Mouse (Mus musculus): ENCODE measurements around the gene 1190002N15Rik. TPM values are rescaled to one million over a fixed set of nuclear protein-coding genes. Genes with fewer than 3 reads are reported as not detected.
A peak's percentile ranks its signal among the peaks of the same experiment; 100 is the strongest.

Gene 1190002N15Rik
- polyA plus RNA-seq, 1 experiment from 2014 or later, result 7.7 TPM

DNA sequence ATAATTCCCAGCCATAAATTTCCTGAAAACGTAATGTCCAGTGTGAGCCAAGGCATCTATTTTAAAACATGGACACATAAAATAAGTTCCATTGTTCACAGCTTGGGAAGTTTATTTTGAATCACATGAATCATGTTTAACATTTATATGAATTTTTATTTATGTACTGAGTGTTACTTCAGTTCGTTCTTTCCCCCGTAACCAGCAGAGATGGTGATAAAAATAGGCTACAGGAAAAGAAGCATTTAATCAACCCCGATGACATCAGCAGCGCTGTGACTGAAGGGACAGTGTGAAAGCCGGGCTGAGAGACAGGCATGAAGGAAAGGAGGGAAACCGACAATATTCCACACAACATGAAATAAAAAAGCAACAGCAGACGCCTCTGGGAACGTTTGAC, 46.4 kb downstream of the 1190002N15Rik start:
- Histone ChIP-seq H3K4me1 (replicated peaks; ENCODE audit: control insufficient read depth, insufficient read depth, low read length) (peaks cover 3% of the 10 kb centered on the region; the same call in 1 of the 2 replicates), H3K4me3 (ENCODE audit: low read length) (no peak overlapping the region), H3K9me3 (ENCODE audit: control insufficient read depth, low read length) (no peaks in the 10 kb centered on the region), H3K27ac (ENCODE audit: low read length) (no peak overlapping the region), H3K36me3 (ENCODE audit: control insufficient read depth, insufficient read depth, low read length) (no peaks in the 10 kb centered on the region), H3K9ac (ENCODE audit: low read length) (no peak overlapping the region), H3K27me3 (ENCODE audit: control insufficient read depth, insufficient read depth, low read depth, low read length) (no peaks in the 10 kb centered on the region), H3K4me2 (ENCODE audit: low read depth, low read length) (no peak overlapping the region; the same call in 1 of the 2 replicates)
- ATAC-seq (ENCODE audit: low read depth), result peak; percentile 49; the same call in 1 of the 2 replicates
- WGBS, result 32% methylated on average over 9 of the region's 9 CpGs

DNA sequence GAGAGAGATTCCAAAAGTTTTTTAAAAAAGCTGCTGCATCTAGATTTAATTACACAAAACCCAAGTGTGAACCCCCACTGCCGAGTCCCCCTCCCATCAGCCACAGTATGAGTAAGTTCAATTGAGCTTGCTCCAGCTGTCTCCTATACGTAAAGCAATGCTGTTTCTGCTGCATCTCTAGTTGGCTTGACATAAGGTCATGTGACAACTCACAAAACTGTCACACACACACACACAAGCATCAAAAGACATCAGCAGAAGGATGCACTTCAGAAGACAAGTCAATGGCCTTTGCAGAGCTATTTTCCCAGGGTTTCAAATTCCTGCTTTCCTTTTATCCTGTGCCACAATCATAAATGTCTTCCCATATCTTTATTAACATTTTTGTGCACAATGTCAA, 49.9 kb downstream of the 1190002N15Rik start:
- Histone ChIP-seq H3K9me3 (ENCODE audit: control insufficient read depth, low read length) (no peaks in the 10 kb centered on the region), H3K27me3 (ENCODE audit: control insufficient read depth, insufficient read depth, low read depth, low read length) (no peaks in the 10 kb centered on the region), H3K27ac (ENCODE audit: low read length) (no peak overlapping the region), H3K4me2 (ENCODE audit: low read depth, low read length) (no peak overlapping the region), H3K4me3 (ENCODE audit: low read length) (no peak overlapping the region), H3K9ac (ENCODE audit: low read length) (no peak overlapping the region), H3K4me1 (replicated peaks; ENCODE audit: control insufficient read depth, insufficient read depth, low read length) (peaks cover 8% of the 10 kb centered on the region), H3K36me3 (ENCODE audit: control insufficient read depth, insufficient read depth, low read length) (no peaks in the 10 kb centered on the region)
- ATAC-seq (ENCODE audit: low read depth), result peak; percentile 34; the same call in 1 of the 2 replicates
- 56% methylated on average over 2 of the region's 2 CpGs for WGBS

- peak; percentile 70 for ATAC-seq (ENCODE audit: low read depth)
- 21% methylated on average over 6 of the region's 6 CpGs for WGBS
Observed at GRCm38 (mm10) chr9:94483291-94483879, 54.5 kb downstream of the 1190002N15Rik start.

DNA sequence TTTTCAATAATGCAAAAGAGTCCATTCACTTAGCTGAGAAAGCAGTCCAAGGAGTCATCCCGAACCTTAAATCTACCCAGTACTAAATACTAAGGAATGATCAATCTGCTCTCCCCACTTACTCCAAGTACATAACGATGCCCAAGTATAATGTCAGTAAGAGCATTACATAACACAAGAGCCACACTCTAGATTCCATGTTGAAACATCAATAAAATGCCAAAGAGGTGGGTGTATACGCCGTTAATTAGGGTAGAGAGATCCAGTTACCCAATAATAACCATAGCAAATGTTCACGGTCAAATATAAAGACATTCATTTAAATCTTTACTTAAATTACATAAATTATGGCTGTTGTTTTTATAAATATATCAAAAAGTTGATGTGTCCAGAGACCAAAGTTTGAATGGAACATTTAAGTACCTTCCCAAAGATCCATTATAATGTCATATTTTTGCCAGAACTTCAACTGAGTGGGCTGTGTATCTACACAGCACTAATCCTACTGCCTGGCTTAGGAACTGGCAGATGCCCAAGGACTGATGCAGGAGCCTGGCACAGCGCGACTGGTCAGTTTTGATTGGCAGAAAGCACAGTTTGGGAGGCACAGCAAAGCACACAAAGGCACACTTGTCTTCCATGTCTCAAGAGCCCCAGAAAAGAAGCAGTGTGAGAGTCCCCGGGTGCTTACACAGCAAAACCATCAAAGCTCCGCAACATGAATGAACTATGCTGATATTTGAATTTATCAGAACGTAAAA, 55.5 kb downstream of the 1190002N15Rik start:
- no peaks in the 10 kb centered on the region for H3K36me3 ChIP-seq (ENCODE audit: control insufficient read depth, insufficient read depth, low read length)
- H3K9me3 ChIP-seq (ENCODE audit: control insufficient read depth, low read length), result no peaks in the 10 kb centered on the region
- H3K27me3 ChIP-seq (ENCODE audit: control insufficient read depth, insufficient read depth, low read depth, low read length), result no peaks in the 10 kb centered on the region
- no peak overlapping the region for H3K9ac ChIP-seq (ENCODE audit: low read length)
- WGBS, result 59% methylated on average over 10 of the region's 10 CpGs
- peak; percentile 88 for ATAC-seq (ENCODE audit: low read depth)
- 0 out of 2 replicates have a peak overlapping the region, but pooled peaks have one; percentile 8 for H3K4me2 ChIP-seq (ENCODE audit: low read depth, low read length)
- H3K4me3 ChIP-seq (ENCODE audit: low read length), result no peak overlapping the region
- H3K4me1 ChIP-seq (replicated peaks; ENCODE audit: control insufficient read depth, insufficient read depth, low read length), result peaks cover 13% of the 10 kb centered on the region
- no peak overlapping the region for H3K27ac ChIP-seq (ENCODE audit: low read length)

More at GRCm38 (mm10) chr9:94483291-94483879, 54.5 kb downstream of the 1190002N15Rik start:
- peaks cover 13% of the 10 kb centered on the region for H3K4me1 ChIP-seq (replicated peaks; ENCODE audit: control insufficient read depth, insufficient read depth, low read length)
- 0 out of 2 replicates have a peak overlapping the region, but pooled peaks have one; percentile 22 for H3K4me2 ChIP-seq (ENCODE audit: low read depth, low read length)
- no peaks in the 10 kb centered on the region for H3K27me3 ChIP-seq (ENCODE audit: control insufficient read depth, insufficient read depth, low read depth, low read length)
- H3K27ac ChIP-seq (ENCODE audit: low read length), result no peak overlapping the region
- no peaks in the 10 kb centered on the region for H3K9me3 ChIP-seq (ENCODE audit: control insufficient read depth, low read length)
- no peaks in the 10 kb centered on the region for H3K36me3 ChIP-seq (ENCODE audit: control insufficient read depth, insufficient read depth, low read length)
- H3K9ac ChIP-seq (ENCODE audit: low read length), result no peak overlapping the region
- no peak overlapping the region for H3K4me3 ChIP-seq (ENCODE audit: low read length)

- H3K27ac ChIP-seq (ENCODE audit: low read length), result no peak overlapping the region
- WGBS, result 66% methylated on average over 16 of the region's 16 CpGs
- ATAC-seq (ENCODE audit: low read depth), result no peak
- H3K36me3 ChIP-seq (ENCODE audit: control insufficient read depth, insufficient read depth, low read length), result no peaks in the 10 kb centered on the region
- H3K4me1 ChIP-seq (replicated peaks; ENCODE audit: control insufficient read depth, insufficient read depth, low read length), result peaks cover 13% of the 10 kb centered on the region
- no peaks in the 10 kb centered on the region for H3K9me3 ChIP-seq (ENCODE audit: control insufficient read depth, low read length)
- H3K4me3 ChIP-seq (ENCODE audit: low read length), result no peak overlapping the region
- no peak overlapping the region for H3K9ac ChIP-seq (ENCODE audit: low read length)
- no peaks in the 10 kb centered on the region for H3K27me3 ChIP-seq (ENCODE audit: control insufficient read depth, insufficient read depth, low read depth, low read length)
- H3K4me2 ChIP-seq (ENCODE audit: low read depth, low read length), result no peak overlapping the region
Observed at GRCm38 (mm10) chr9:94481057-94481456, 56.8 kb downstream of the 1190002N15Rik start.

DNA sequence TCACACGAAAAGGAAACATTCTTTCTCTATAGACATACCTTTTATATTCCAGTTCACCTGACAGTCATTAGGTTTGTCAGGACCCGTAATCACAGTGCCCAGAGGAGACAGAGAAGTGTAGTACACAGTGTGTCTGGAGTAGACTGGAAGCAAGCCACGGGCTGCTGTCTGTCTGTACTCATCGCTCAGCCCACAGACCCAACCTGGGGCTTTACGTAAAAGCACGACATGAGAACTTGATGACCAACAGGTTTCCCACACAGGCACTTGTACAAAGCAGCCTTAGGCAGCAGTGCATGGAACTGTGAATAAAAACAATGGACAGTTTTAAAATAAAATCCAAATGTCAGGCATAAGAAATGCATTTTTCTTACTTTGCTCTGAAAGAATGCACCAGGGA, 58.5 kb downstream of the 1190002N15Rik start:
- Histone ChIP-seq H3K4me3 (ENCODE audit: low read length) (no peak overlapping the region), H3K9me3 (ENCODE audit: control insufficient read depth, low read length) (no peaks in the 10 kb centered on the region), H3K27ac (ENCODE audit: low read length) (no peak overlapping the region), H3K36me3 (ENCODE audit: control insufficient read depth, insufficient read depth, low read length) (no peaks in the 10 kb centered on the region), H3K4me1 (replicated peaks; ENCODE audit: control insufficient read depth, insufficient read depth, low read length) (peaks cover 13% of the 10 kb centered on the region), H3K27me3 (ENCODE audit: control insufficient read depth, insufficient read depth, low read depth, low read length) (no peaks in the 10 kb centered on the region), H3K9ac (ENCODE audit: low read length) (no peak overlapping the region), H3K4me2 (ENCODE audit: low read depth, low read length) (no peak overlapping the region)
- 80% methylated on average over 6 of the region's 6 CpGs for WGBS
- no peak for ATAC-seq (ENCODE audit: low read depth)

DNA sequence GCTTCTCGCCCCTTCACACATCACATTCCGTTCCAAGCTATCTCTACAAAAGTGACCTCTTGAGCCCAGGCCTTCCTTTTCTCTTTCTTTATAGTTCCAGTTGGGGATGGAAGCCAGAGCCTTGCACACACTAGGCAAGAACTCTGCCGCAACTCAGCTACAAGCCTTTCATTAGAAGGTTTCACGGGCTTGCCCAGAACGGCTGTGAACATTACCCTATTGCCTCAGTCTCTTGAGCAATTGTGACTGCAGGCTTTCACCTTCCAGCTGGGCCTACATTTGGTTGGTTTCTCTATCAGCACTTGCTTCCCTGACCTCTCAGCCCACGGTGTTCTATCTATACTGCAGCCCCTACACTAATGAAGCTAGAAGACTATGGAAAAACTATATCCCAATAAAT, 58.9 kb downstream of the 1190002N15Rik start:
- no peaks in the 10 kb centered on the region for H3K27me3 ChIP-seq (ENCODE audit: control insufficient read depth, insufficient read depth, low read depth, low read length)
- no peak overlapping the region for H3K4me3 ChIP-seq (ENCODE audit: low read length)
- no peaks in the 10 kb centered on the region for H3K36me3 ChIP-seq (ENCODE audit: control insufficient read depth, insufficient read depth, low read length)
- no peak for ATAC-seq (ENCODE audit: low read depth)
- H3K9ac ChIP-seq (ENCODE audit: low read length), result no peak overlapping the region
- H3K9me3 ChIP-seq (ENCODE audit: control insufficient read depth, low read length), result no peaks in the 10 kb centered on the region
- peaks cover 13% of the 10 kb centered on the region for H3K4me1 ChIP-seq (replicated peaks; ENCODE audit: control insufficient read depth, insufficient read depth, low read length)
- no peak overlapping the region for H3K4me2 ChIP-seq (ENCODE audit: low read depth, low read length)
- 75% methylated on average over 6 of the region's 6 CpGs for WGBS
- H3K27ac ChIP-seq (ENCODE audit: low read length), result no peak overlapping the region

- Histone ChIP-seq H3K9ac (ENCODE audit: low read length) (no peak overlapping the region), H3K36me3 (ENCODE audit: control insufficient read depth, insufficient read depth, low read length) (no peaks in the 10 kb centered on the region), H3K4me2 (ENCODE audit: low read depth, low read length) (no peak overlapping the region), H3K27me3 (ENCODE audit: control insufficient read depth, insufficient read depth, low read depth, low read length) (no peaks in the 10 kb centered on the region), H3K4me3 (ENCODE audit: low read length) (no peak overlapping the region), H3K27ac (ENCODE audit: low read length) (no peak overlapping the region), H3K9me3 (ENCODE audit: control insufficient read depth, low read length) (no peaks in the 10 kb centered on the region), H3K4me1 (replicated peaks; ENCODE audit: control insufficient read depth, insufficient read depth, low read length) (no peaks in the 10 kb centered on the region)
- no peak for ATAC-seq (ENCODE audit: low read depth)
- 91% methylated on average over 1 of the region's 1 CpGs for WGBS
Observed at GRCm38 (mm10) chr9:94475973-94476372, 61.9 kb downstream of the 1190002N15Rik start.

- H3K4me2 ChIP-seq (ENCODE audit: low read depth, low read length), result no peak overlapping the region
- 54% methylated on average over 7 of the region's 7 CpGs for WGBS
- no peak overlapping the region for H3K27ac ChIP-seq (ENCODE audit: low read length)
- no peak overlapping the region for H3K4me3 ChIP-seq (ENCODE audit: low read length)
- H3K27me3 ChIP-seq (ENCODE audit: control insufficient read depth, insufficient read depth, low read depth, low read length), result no peaks in the 10 kb centered on the region
- H3K9ac ChIP-seq (ENCODE audit: low read length), result no peak overlapping the region
- no peaks in the 10 kb centered on the region for H3K4me1 ChIP-seq (replicated peaks; ENCODE audit: control insufficient read depth, insufficient read depth, low read length)
- ATAC-seq (ENCODE audit: low read depth), result no peak
- no peaks in the 10 kb centered on the region for H3K9me3 ChIP-seq (ENCODE audit: control insufficient read depth, low read length)
- no peaks in the 10 kb centered on the region for H3K36me3 ChIP-seq (ENCODE audit: control insufficient read depth, insufficient read depth, low read length)
Observed at GRCm38 (mm10) chr9:94473898-94474297, 64.0 kb downstream of the 1190002N15Rik start.
